Mouse (Mus musculus) liver, embryonic 13.5 days (tissue): ENCODE measurements at regions not wholly inside any gene's neighbourhood (a gene's known extent, or its start where the extent isn't known, plus 50 kb on each side); places are given as distances from the start of the nearest gene placed in this dataset.
"Not testable (repeated sequence)": the region's sequence is repeated elsewhere in the genome, so short reads cannot be mapped to it uniquely, and the experiment has no call there.

Source experiments
- ATAC-seq: fragments of 200-750 bp; cut with Nextera tagmentation; 2 replicates; pipeline ENCODE4 v1.8.0; 2017; ENCODE audit warnings: low read depth, mild to moderate bottlenecking, moderate number of reproducible peaks, moderate library complexity
- DNase-seq: peaks from one replicate; pipeline ENCODE4 v3.0.0; 2022
- H3K27ac ChIP-seq: fragments of 300-500 bp; sonication (generic); 2 replicates; pipeline ENCODE4 v1.5.1; 2015; ENCODE audit warnings: moderate library complexity, mild to moderate bottlenecking, inconsistent platforms
- H3K27me3 ChIP-seq: fragments of 300-500 bp; sonication (generic); 2 replicates; pipeline ENCODE4 v1.6.1; 2015; ENCODE audit warnings: mild to moderate bottlenecking, inconsistent platforms
- H3K36me3 ChIP-seq: fragments of 300-500 bp; sonication (generic); 2 replicates; pipeline ENCODE4 v1.6.1; 2015; ENCODE audit warnings: mild to moderate bottlenecking, inconsistent platforms
- H3K4me1 ChIP-seq: fragments of 300-500 bp; sonication (generic); replicated peaks from 2 replicates; pipeline ENCODE4 v1.6.1; 2015; ENCODE audit warnings: inconsistent platforms
- H3K4me2 ChIP-seq: fragments of 300-500 bp; sonication (generic); 2 replicates; pipeline ENCODE4 v1.6.1; 2015; ENCODE audit warnings: inconsistent platforms, mild to moderate bottlenecking, moderate library complexity
- H3K4me3 ChIP-seq: fragments of 300-500 bp; sonication (generic); replicated peaks from 2 replicates; pipeline ENCODE4 v1.5.1; 2015; ENCODE audit warnings: mild to moderate bottlenecking, inconsistent platforms
- H3K9ac ChIP-seq: fragments of 300-500 bp; sonication (generic); 2 replicates; pipeline ENCODE4 v1.6.1; 2015; ENCODE audit warnings: mild to moderate bottlenecking, inconsistent platforms
- H3K9me3 ChIP-seq: fragments of 300-500 bp; sonication (generic); replicated peaks from 2 replicates; pipeline ENCODE4 v1.6.1; 2016; ENCODE audit warnings: inconsistent platforms
- WGBS: fragments of 180-500 bp; shearing (Covaris S2); methylation state at CpG from one replicate; pipeline ENCODE4 v1.1.7; 2015; ENCODE audit not compliant: insufficient replicate concordance; 5-methylcytosine and 5-hydroxymethylcytosine counted together

GRCm38 (mm10) chr3:18746898-18747297 is 798.7 kb downstream of the Cypt12 start:
- Histone ChIP-seq H3K4me3 (no peak overlapping the region), H3K36me3 (no peaks in the 10 kb centered on the region), H3K4me2 (no peak overlapping the region), H3K9me3 (no peaks in the 10 kb centered on the region), H3K27ac (no peak overlapping the region), H3K4me1 (no peaks in the 10 kb centered on the region), H3K27me3 (no peaks in the 10 kb centered on the region), H3K9ac (no peak overlapping the region)
- ATAC-seq, result no peak
- 43% methylated on average over 2 of the region's 2 CpGs for WGBS
- no peak for DNase-seq

- Histone ChIP-seq H3K27ac (no peak overlapping the region), H3K9me3 (no peaks in the 10 kb centered on the region)
These were observed 803.5 kb downstream of the Cypt12 start for GRCm38 (mm10) chr3:18751660-18752259.

DNA sequence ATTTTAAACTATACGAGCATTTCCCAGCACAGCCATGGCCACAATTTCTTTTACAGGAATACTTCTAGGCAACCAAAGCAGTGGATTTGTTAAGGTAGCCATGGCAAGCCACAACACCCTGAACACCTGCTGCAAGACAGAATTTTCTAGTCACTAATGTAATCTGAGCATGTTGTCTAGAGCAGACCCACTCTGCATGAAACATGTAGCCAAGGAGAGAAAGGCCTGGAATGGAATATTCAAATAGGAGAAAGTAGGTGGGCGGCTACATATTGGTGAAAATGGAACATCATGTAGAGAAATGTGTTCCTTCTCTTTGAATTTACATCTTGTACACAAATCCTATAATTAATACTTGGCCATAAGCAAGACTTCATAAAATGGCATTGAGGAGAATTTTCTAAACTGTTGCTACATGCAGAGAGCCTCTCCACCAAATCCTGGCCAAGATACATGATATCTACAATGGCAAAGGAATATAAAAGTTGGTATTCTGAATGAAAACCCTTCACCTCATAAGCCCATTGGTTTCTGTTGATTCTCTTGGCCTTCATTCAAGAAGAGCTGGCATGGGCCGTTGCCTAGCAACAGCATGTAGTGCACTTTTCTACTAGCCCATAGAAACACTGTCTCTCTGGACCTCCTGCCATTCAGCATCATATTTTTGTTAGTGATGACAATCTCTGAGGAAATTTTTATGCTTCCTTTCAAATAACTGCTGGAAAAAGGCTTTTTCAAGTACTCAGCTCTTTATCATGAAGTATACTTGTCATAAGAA is 816.3 kb downstream of the Cypt12 start:
- 62% methylated on average over 3 of the region's 3 CpGs for WGBS

More at GRCm38 (mm10) chr3:18751660-18752259, 803.5 kb downstream of the Cypt12 start:
- Histone ChIP-seq H3K9ac (no peak overlapping the region), H3K27me3 (no peaks in the 10 kb centered on the region), H3K36me3 (no peaks in the 10 kb centered on the region), H3K4me2 (no peak overlapping the region), H3K4me3 (no peak overlapping the region), H3K4me1 (no peaks in the 10 kb centered on the region)
- ATAC-seq (no peak), DNase-seq (no peak)
- WGBS, result 67% methylated on average over 6 of the region's 6 CpGs

DNA sequence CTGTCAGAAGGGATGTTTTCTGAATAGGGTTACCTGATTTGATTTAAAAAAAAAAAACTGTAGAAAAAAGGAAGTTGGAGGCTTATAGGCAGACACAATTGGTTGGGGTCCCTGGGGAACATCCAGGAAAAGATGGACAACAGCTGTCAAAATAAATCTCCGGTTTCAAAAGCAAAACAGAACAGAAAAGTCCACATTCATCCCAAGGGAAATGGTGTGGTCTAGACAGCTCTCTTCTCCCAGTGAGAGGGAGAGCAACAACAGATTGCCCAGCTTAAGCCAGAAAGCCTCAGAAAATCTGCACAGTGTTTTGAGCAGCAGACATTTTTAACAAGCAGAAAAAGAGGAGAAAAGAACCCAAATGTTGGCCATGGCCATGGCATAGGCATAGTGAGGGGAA is 830.3 kb downstream of the Cypt12 start:
- Histone ChIP-seq H3K9ac (no peak overlapping the region), H3K27ac (no peak overlapping the region), H3K4me3 (no peak overlapping the region), H3K36me3 (no peaks in the 10 kb centered on the region), H3K27me3 (no peaks in the 10 kb centered on the region), H3K4me1 (no peaks in the 10 kb centered on the region), H3K9me3 (no peaks in the 10 kb centered on the region), H3K4me2 (no peak overlapping the region)
- ATAC-seq (no peak), DNase-seq (no peak)
- 56% methylated on average over 1 of the region's 1 CpGs for WGBS

More for the DNA sequence above, 816.3 kb downstream of the Cypt12 start:
- Histone ChIP-seq H3K4me3 (no peak overlapping the region), H3K27me3 (no peaks in the 10 kb centered on the region), H3K36me3 (no peaks in the 10 kb centered on the region), H3K9me3 (no peaks in the 10 kb centered on the region), H3K4me2 (no peak overlapping the region), H3K27ac (no peak overlapping the region), H3K9ac (no peak overlapping the region), H3K4me1 (no peaks in the 10 kb centered on the region)
- no peak for ATAC-seq
- no peak for DNase-seq

DNA sequence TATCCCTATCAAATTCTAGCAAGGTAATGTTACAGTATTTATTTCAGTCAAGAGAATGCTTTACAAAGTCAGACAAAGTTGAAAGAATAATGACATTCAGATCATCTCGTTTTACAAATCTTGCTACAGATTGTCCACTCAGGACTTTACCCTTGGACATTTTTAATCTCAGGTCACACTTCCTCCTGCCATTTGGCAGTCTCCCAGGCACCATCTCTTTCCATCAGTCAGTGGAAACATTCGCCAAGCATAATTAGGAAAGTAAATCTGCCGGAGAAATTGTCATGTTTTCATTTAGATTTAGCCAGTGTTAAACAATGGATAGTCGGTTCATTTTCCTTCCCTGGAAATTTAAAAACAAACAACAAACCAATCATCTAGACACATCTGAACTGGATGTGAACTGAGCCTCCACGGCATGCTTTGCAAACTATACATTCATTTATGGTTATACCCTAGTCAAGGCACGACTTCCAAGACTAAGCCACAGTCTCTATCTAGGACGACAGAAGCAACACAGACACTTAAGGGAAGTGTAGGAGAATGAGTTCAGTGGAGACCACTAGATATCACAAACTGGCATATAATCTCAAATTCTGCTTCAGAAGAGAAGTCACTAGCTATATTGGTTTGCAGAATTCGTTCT is 839.4 kb downstream of the Cypt12 start:
- no peaks in the 10 kb centered on the region for H3K36me3 ChIP-seq
- no peaks in the 10 kb centered on the region for H3K9me3 ChIP-seq
- ATAC-seq, result no peak
- H3K27me3 ChIP-seq, result no peaks in the 10 kb centered on the region
- no peak overlapping the region for H3K9ac ChIP-seq
- no peak for DNase-seq
- 48% methylated on average over 8 of the region's 8 CpGs for WGBS
- no peaks in the 10 kb centered on the region for H3K4me1 ChIP-seq
- no peak overlapping the region for H3K4me2 ChIP-seq
- H3K27ac ChIP-seq, result no peak overlapping the region
- no peak overlapping the region for H3K4me3 ChIP-seq

DNA sequence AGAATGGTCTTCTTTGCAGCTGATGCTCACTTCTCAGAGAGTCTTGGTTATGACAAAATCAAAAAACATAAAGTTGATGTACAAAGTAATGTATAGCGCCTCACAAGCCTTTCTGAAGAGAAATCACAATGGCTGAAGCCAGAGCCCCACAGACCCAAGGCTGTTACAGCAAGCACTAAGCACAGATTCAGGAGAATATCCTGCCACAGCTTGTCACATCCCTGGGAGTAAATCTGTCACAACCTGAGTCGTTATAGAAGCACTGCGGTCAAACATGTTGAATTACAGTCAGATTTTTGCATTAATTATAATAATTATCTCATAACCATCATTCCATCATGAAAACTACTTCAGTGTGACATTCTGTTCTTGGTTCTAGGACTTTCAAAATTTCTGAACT is 825.7 kb downstream of the 1700064H15Rik start:
- WGBS, result 60% methylated on average over 3 of the region's 3 CpGs
- H3K9ac ChIP-seq, result no peak overlapping the region
- DNase-seq, result no peak

GRCm38 (mm10) chr3:18828788-18829320 is 799.6 kb downstream of the 1700064H15Rik start:
- H3K36me3 ChIP-seq, H3K4me3 ChIP-seq, H3K4me1 ChIP-seq, H3K27ac ChIP-seq, DNase-seq, H3K9me3 ChIP-seq, ATAC-seq, H3K27me3 ChIP-seq, H3K4me2 ChIP-seq, H3K9ac ChIP-seq: not testable (repeated sequence)
- 28% methylated on average over 2 of the region's 2 CpGs for WGBS

More for the DNA sequence above, 825.7 kb downstream of the 1700064H15Rik start:
- Histone ChIP-seq H3K36me3 (no peaks in the 10 kb centered on the region), H3K9me3 (no peaks in the 10 kb centered on the region), H3K4me3 (no peak overlapping the region), H3K4me1 (no peaks in the 10 kb centered on the region), H3K4me2 (no peak overlapping the region), H3K27ac (no peak overlapping the region), H3K27me3 (no peaks in the 10 kb centered on the region)
- ATAC-seq, result no peak

DNA sequence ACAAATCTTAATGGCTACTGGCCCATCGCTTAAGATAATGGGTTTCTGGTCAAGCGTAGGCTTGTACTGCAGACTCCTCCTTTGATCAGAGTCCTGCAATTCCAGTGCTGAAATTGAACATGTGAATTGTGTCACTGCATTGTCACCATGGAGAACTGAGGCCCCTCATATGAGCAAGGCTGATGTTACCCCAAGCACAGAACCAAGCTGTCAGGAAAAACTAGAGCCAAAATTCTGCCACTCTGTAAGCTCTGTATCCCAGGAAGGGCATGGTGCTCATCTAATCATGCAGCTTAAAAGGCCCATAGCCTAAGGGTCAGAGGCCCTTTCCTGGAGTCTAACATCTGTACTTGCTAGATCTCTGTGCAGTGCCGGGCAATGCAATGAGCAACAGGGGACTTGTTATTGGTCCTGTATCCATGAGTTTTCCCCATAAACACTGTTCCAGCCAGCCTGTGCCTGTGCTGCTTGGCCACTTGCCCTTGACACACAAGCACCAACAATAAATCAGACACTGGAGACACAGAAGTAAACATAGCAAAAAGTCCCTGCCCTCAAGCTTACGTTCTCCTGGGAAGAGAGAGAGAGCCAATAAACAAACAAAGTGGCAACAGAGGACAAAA is 760.2 kb downstream of the 1700064H15Rik start:
- Histone ChIP-seq H3K27ac (no peak overlapping the region), H3K27me3 (no peaks in the 10 kb centered on the region), H3K36me3 (no peaks in the 10 kb centered on the region), H3K9ac (no peak overlapping the region), H3K4me3 (no peak overlapping the region), H3K4me1 (no peaks in the 10 kb centered on the region), H3K4me2 (no peak overlapping the region), H3K9me3 (no peaks in the 10 kb centered on the region)
- DNase-seq (no peak), ATAC-seq (no peak)
- 56% methylated on average over 4 of the region's 4 CpGs for WGBS

- no peaks in the 10 kb centered on the region for H3K36me3 ChIP-seq
- no peaks in the 10 kb centered on the region for H3K4me1 ChIP-seq
- H3K27me3 ChIP-seq, result no peaks in the 10 kb centered on the region
- 52% methylated on average over 2 of the region's 2 CpGs for WGBS
- DNase-seq, result no peak
- H3K27ac ChIP-seq, result no peak overlapping the region
- H3K9me3 ChIP-seq, result no peaks in the 10 kb centered on the region
- H3K4me2 ChIP-seq, result no peak overlapping the region
- ATAC-seq, result no peak
- H3K4me3 ChIP-seq, result no peak overlapping the region
- H3K9ac ChIP-seq, result no peak overlapping the region
These were observed 759.7 kb downstream of the 1700064H15Rik start for GRCm38 (mm10) chr3:18868758-18869157.

DNA sequence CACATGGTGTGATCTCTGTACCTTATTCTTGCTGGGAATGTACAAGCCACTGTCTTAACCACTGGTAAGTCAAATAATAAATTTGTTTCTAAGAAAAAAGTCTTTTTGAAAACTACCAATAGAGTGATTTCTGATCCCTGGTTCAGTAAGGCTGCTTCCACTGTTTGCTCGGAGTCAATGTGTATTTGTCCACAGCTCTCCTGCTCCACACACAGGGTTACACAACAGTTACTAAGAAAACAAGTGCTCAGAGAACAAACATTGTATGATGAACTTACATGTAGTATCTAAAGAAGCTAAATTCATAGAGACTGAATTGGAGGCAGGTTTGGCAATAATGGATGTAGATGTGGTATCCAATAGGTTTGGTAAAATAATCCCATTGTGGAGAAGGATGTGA is 751.4 kb downstream of the 1700064H15Rik start:
- 47% methylated on average over 1 of the region's 1 CpGs for WGBS
- H3K9me3 ChIP-seq, result no peaks in the 10 kb centered on the region
- H3K27ac ChIP-seq, result 0 out of 2 replicates have a peak overlapping the region, but pooled peaks have one; percentile 9
- ATAC-seq (peak; percentile 58; the same call in 1 of the 2 replicates), DNase-seq (no peak)
- no peaks in the 10 kb centered on the region for H3K4me1 ChIP-seq
- no peak overlapping the region for H3K9ac ChIP-seq
- no peak overlapping the region for H3K4me2 ChIP-seq
- no peak overlapping the region for H3K4me3 ChIP-seq
- no peaks in the 10 kb centered on the region for H3K36me3 ChIP-seq
- H3K27me3 ChIP-seq, result no peaks in the 10 kb centered on the region

GRCm38 (mm10) chr3:18877572-18877971 is 750.9 kb downstream of the 1700064H15Rik start:
- Histone ChIP-seq H3K4me1 (no peaks in the 10 kb centered on the region), H3K9me3 (no peaks in the 10 kb centered on the region), H3K36me3 (no peaks in the 10 kb centered on the region), H3K9ac (no peak overlapping the region), H3K4me2 (no peak overlapping the region), H3K27ac (no peak overlapping the region), H3K27me3 (no peaks in the 10 kb centered on the region), H3K4me3 (no peak overlapping the region)
- no peak for DNase-seq
- no peak for ATAC-seq
- 60% methylated on average over 3 of the region's 3 CpGs for WGBS
